Mouse (Mus musculus): Measurements from ENCODE around the gene Sugp2. TPM values are rescaled to one million over a fixed set of nuclear protein-coding genes. Genes with fewer than 3 reads are reported as not detected.

Sugp2 gene
- polyA plus RNA-seq (2015; fragmentation: Nextera tagmentation; extraction: Ambion mirVana): 12.4 and 14.3 TPM in 2 replicates

DNA sequence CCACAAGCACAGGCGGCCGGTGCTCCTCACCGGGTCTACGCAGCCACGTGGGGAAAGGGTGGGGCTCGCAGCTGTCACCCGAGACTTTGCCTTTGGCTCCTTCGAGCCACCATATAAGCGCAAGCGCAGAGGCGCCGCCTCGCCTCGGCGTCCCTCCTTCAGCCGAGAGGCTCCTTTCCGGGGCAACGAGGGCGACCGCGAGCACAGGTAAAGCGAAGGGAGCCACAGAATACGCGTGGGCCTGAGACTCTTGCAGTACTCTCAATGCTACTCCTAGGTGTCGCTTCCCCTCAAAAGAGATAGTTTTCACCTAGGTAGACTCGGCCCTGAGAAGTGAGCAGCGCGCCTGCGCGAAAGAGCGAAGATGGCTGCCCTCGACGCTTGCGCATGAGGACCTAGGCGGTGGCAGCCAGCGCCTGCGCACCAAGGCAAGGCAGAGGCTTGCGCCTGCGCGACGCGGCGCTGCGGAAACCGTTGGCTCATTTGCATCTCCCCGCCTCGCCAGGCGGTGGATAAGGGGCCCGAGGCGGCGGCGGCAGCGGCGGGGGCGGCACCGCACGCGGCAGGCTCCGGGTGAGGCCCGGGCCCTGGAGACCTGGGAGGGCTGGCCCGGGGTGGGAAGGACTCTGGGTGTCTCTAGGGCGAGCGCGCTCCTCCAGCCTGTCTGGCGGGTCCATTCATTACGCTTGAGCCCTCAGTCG is at the start of gene Sugp2, which contains the start of gene Armc6:
Gene Sugp2, plus strand, starts transcription at position 147 of the 701 bp plus-strand sequence.
Gene Armc6, minus strand, starts transcription at position 387 of the 701 bp plus-strand sequence.
- peak; percentile 97 for DNase-seq
- Histone ChIP-seq H3K4me3 (replicated peaks) (peak within 1 kb of the TSS; percentile 76), H3K9me3 (replicated peaks) (no peaks in the 10 kb centered on the region), H3K27me3 (no peaks in the 10 kb centered on the region), H3K4me2 (peak within 1 kb of the TSS; percentile 96), H3K36me3 (peaks cover 51% of the 10 kb centered on the region), H3K27ac (peak within 1 kb of the TSS; percentile 95), H3K4me1 (replicated peaks) (peaks cover 61% of the 10 kb centered on the region), H3K9ac (peak within 1 kb of the TSS; percentile 88)
- WGBS (ENCODE audit: insufficient replicate concordance): under 1% methylated on average over 67 of the region's 67 CpGs
- peak; percentile 97 for ATAC-seq (ENCODE audit: low read depth)

- 52% methylated on average over 7 of the region's 7 CpGs for WGBS (ENCODE audit: insufficient replicate concordance)
- DNase-seq (no peak), ATAC-seq (ENCODE audit: low read depth) (no peak)
- H3K27me3 ChIP-seq: no peaks in the 10 kb centered on the region
- no peak overlapping the region for H3K27ac ChIP-seq
- no peak overlapping the region for H3K9ac ChIP-seq
- no peak overlapping the region for H3K4me3 ChIP-seq (replicated peaks)
- H3K4me2 ChIP-seq: no peak overlapping the region
- no peaks in the 10 kb centered on the region for H3K9me3 ChIP-seq (replicated peaks)
- H3K4me1 ChIP-seq (replicated peaks): peaks cover 12% of the 10 kb centered on the region
- H3K36me3 ChIP-seq: peaks cover 58% of the 10 kb centered on the region
These were observed 45.3 kb upstream of the Sugp2 start for GRCm38 (mm10) chr8:70188707-70189106.

GRCm38 (mm10) chr8:70193238-70193637 is 40.8 kb upstream of the Sugp2 start:
- H3K4me3 ChIP-seq (replicated peaks): no peak overlapping the region
- H3K4me2 ChIP-seq: no peak overlapping the region
- no peaks in the 10 kb centered on the region for H3K27me3 ChIP-seq
- no peak overlapping the region for H3K9ac ChIP-seq
- DNase-seq (no peak), ATAC-seq (ENCODE audit: low read depth) (peak; percentile 26; the same call in 1 of the 2 replicates)
- WGBS (ENCODE audit: insufficient replicate concordance): 71% methylated on average over 5 of the region's 5 CpGs
- peaks cover 41% of the 10 kb centered on the region for H3K4me1 ChIP-seq (replicated peaks)
- no peaks in the 10 kb centered on the region for H3K9me3 ChIP-seq (replicated peaks)
- H3K27ac ChIP-seq: peak overlapping the region; percentile 12
- H3K36me3 ChIP-seq: peaks cover 46% of the 10 kb centered on the region

- no peaks in the 10 kb centered on the region for H3K9me3 ChIP-seq (replicated peaks)
- H3K4me2 ChIP-seq: no peak overlapping the region
- no peak for ATAC-seq (ENCODE audit: low read depth)
- peaks cover 38% of the 10 kb centered on the region for H3K36me3 ChIP-seq
- no peak overlapping the region for H3K4me3 ChIP-seq (replicated peaks)
- WGBS (ENCODE audit: insufficient replicate concordance): 80% methylated on average over 3 of the region's 3 CpGs
- no peak for DNase-seq
- no peak overlapping the region for H3K9ac ChIP-seq
- no peaks in the 10 kb centered on the region for H3K27me3 ChIP-seq
- peaks cover 47% of the 10 kb centered on the region for H3K4me1 ChIP-seq (replicated peaks)
- no peak overlapping the region for H3K27ac ChIP-seq
These were observed 39.8 kb upstream of the Sugp2 start for GRCm38 (mm10) chr8:70194191-70194590.

DNA sequence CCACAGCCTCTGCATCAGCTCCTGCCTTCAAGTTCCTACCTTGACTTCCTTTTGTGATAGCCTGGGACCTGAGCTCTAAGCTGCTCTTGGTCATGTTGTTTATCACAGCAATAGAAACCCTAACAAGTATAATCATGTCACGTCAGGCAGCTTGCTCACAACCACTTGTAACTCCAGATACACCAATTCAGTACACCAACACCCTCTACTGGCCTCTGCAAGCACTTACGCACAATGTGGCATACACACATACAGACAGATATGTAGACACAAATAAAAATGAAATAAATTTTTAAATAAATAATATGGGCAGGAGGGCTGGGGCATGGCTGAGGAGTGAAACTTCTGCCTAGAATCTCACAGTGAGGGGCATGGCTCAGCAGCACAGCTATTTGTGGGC is 38.3 kb upstream of the Sugp2 start:
- WGBS (ENCODE audit: insufficient replicate concordance): 66% methylated on average over 2 of the region's 2 CpGs
- ATAC-seq (ENCODE audit: low read depth) (no peak), DNase-seq (no peak)
- no peaks in the 10 kb centered on the region for H3K27me3 ChIP-seq
- H3K4me3 ChIP-seq (replicated peaks): no peak overlapping the region
- no peaks in the 10 kb centered on the region for H3K9me3 ChIP-seq (replicated peaks)
- H3K4me2 ChIP-seq: no peak overlapping the region
- H3K27ac ChIP-seq: no peak overlapping the region
- H3K4me1 ChIP-seq (replicated peaks): peaks cover 63% of the 10 kb centered on the region
- H3K9ac ChIP-seq: no peak overlapping the region
- peaks cover 27% of the 10 kb centered on the region for H3K36me3 ChIP-seq

GRCm38 (mm10) chr8:70197603-70198002 is 36.4 kb upstream of the Sugp2 start:
- H3K4me2 ChIP-seq: no peak overlapping the region
- no peak overlapping the region for H3K9ac ChIP-seq
- peaks cover 10% of the 10 kb centered on the region; the same call in 1 of the 2 replicates for H3K36me3 ChIP-seq
- H3K27ac ChIP-seq: no peak overlapping the region
- H3K4me1 ChIP-seq (replicated peaks): peaks cover 81% of the 10 kb centered on the region
- H3K4me3 ChIP-seq (replicated peaks): no peak overlapping the region
- DNase-seq: no peak
- ATAC-seq (ENCODE audit: low read depth): no peak
- no peaks in the 10 kb centered on the region for H3K27me3 ChIP-seq
- 66% methylated on average over 7 of the region's 7 CpGs for WGBS (ENCODE audit: insufficient replicate concordance)
- no peaks in the 10 kb centered on the region for H3K9me3 ChIP-seq (replicated peaks)

- peak; percentile 34 for DNase-seq
- peak overlapping the region; percentile 51; the same call in 1 of the 2 replicates for H3K9ac ChIP-seq
- H3K27me3 ChIP-seq: no peaks in the 10 kb centered on the region
- H3K9me3 ChIP-seq (replicated peaks): no peaks in the 10 kb centered on the region
- peak overlapping the region; percentile 91 for H3K27ac ChIP-seq
- H3K36me3 ChIP-seq: no peaks in the 10 kb centered on the region
- 72% methylated on average over 5 of the region's 5 CpGs for WGBS (ENCODE audit: insufficient replicate concordance)
- H3K4me2 ChIP-seq: peak overlapping the region; percentile 61; the same call in 1 of the 2 replicates
- ATAC-seq (ENCODE audit: low read depth): peak; percentile 49
- H3K4me1 ChIP-seq (replicated peaks): peaks cover 80% of the 10 kb centered on the region
- no peak overlapping the region for H3K4me3 ChIP-seq (replicated peaks)
These were observed 33.8 kb upstream of the Sugp2 start for GRCm38 (mm10) chr8:70200098-70200681.

DNA sequence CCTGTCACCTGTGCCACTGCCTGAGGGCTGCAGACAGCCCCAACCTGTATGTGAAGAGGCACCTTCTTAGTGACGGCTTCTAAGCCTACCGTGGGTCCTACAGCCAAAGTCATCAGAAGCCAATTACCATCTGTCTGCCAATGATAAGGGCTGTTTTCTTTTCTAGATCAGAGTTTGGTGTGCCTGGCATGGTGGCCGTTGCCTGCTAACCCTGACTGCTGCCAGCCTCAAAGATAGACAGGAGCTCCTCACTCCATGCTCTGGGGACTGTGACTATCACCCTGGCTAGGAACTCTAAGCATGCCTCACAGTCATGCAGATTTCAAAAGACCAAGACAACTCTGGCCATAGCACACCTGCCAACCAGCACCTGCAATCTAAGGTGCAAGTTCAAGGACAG is 32.6 kb upstream of the Sugp2 start:
- peak; percentile 88 for ATAC-seq (ENCODE audit: low read depth)
- H3K27me3 ChIP-seq: no peaks in the 10 kb centered on the region
- H3K4me1 ChIP-seq (replicated peaks): peaks cover 76% of the 10 kb centered on the region
- H3K4me3 ChIP-seq (replicated peaks): peak overlapping the region; percentile 22; the same call in 1 of the 2 replicates
- peak; percentile 74 for DNase-seq
- H3K36me3 ChIP-seq: no peaks in the 10 kb centered on the region
- peak overlapping the region; percentile 66 for H3K9ac ChIP-seq
- no peaks in the 10 kb centered on the region for H3K9me3 ChIP-seq (replicated peaks)
- peak overlapping the region; percentile 61 for H3K4me2 ChIP-seq
- WGBS (ENCODE audit: insufficient replicate concordance): 7% methylated on average over 3 of the region's 3 CpGs
- peak overlapping the region; percentile 91 for H3K27ac ChIP-seq

DNA sequence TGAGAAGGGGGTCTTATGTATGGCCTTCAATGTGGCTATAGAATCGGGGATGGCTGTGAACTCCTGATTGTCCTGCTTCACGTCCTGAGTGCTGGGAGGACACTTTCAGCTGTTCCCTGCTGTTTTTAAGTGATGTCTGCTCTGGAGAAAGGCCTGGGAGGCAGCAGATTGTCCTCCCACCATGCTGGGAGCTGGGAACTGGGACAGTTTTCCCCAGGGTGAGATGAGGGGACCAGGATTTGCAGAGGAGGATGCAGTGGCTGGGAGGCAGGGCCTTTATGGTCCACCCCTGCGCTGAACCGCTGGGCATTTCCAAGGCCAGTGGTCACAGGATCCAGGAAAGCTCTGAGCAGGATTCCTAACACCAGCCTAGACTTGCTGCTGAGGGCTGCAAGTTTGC is 31.0 kb upstream of the Sugp2 start:
- Histone ChIP-seq H3K27ac (peak overlapping the region; percentile 91), H3K9ac (no peak overlapping the region), H3K4me1 (replicated peaks) (peaks cover 84% of the 10 kb centered on the region), H3K36me3 (no peaks in the 10 kb centered on the region), H3K4me3 (replicated peaks) (no peak overlapping the region), H3K9me3 (replicated peaks) (no peaks in the 10 kb centered on the region), H3K27me3 (no peaks in the 10 kb centered on the region), H3K4me2 (no peak overlapping the region)
- DNase-seq: no peak
- 82% methylated on average over 4 of the region's 4 CpGs for WGBS (ENCODE audit: insufficient replicate concordance)
- ATAC-seq (ENCODE audit: low read depth): no peak

GRCm38 (mm10) chr8:70204757-70205156 is 29.3 kb upstream of the Sugp2 start:
- no peaks in the 10 kb centered on the region for H3K36me3 ChIP-seq

GRCm38 (mm10) chr8:70208130-70208529 is 25.9 kb upstream of the Sugp2 start:
- no peak overlapping the region for H3K4me3 ChIP-seq (replicated peaks)
- peaks cover 74% of the 10 kb centered on the region for H3K4me1 ChIP-seq (replicated peaks)
- H3K4me2 ChIP-seq: no peak overlapping the region
- H3K9me3 ChIP-seq (replicated peaks): no peaks in the 10 kb centered on the region
- DNase-seq (no peak), ATAC-seq (ENCODE audit: low read depth) (no peak)
- peak overlapping the region; percentile 26; the same call in 1 of the 2 replicates for H3K27ac ChIP-seq
- no peaks in the 10 kb centered on the region for H3K27me3 ChIP-seq
- peak overlapping the region; percentile 4; the same call in 1 of the 2 replicates for H3K9ac ChIP-seq
- H3K36me3 ChIP-seq: no peaks in the 10 kb centered on the region
- 53% methylated on average over 1 of the region's 1 CpGs for WGBS (ENCODE audit: insufficient replicate concordance)

More at GRCm38 (mm10) chr8:70204757-70205156, 29.3 kb upstream of the Sugp2 start:
- H3K4me2 ChIP-seq: no peak overlapping the region
- ATAC-seq (ENCODE audit: low read depth): no peak
- peaks cover 84% of the 10 kb centered on the region for H3K4me1 ChIP-seq (replicated peaks)
- 38% methylated on average over 1 of the region's 1 CpGs for WGBS (ENCODE audit: insufficient replicate concordance)
- no peak overlapping the region for H3K9ac ChIP-seq
- no peak overlapping the region for H3K4me3 ChIP-seq (replicated peaks)
- H3K27ac ChIP-seq: 0 out of 2 replicates have a peak overlapping the region, but pooled peaks have one; percentile 29
- no peaks in the 10 kb centered on the region for H3K27me3 ChIP-seq
- H3K9me3 ChIP-seq (replicated peaks): no peaks in the 10 kb centered on the region
- no peak for DNase-seq
